Comparison of ENCODE assay signal across 18 mouse cellular contexts in genomic region chr15:17356586-17356985, GRCm38 (mm10).
A peak's percentile ranks its signal among the peaks of the same experiment; 100 is the strongest.
DNase-seq lines count a peak whose midpoint lies in the region; ATAC-seq lines count a peak whose summit lies in the region.
"Had no signal": no experiment of that assay in that cellular context is flagged by ENCODE, and none has a peak within 500 bp of the region (broad histone marks: within the 10 kb centered on the region; RNA-seq: fewer than 3 reads in every experiment).

No protein-coding gene starts in this region.

- no peaks in the 10 kb centered on the region for H3K36me3 ChIP-seq in forebrain, embryonic 15.5 days
- H3K36me3 ChIP-seq in forebrain, embryonic 10.5 days (replicated peaks) = no peaks in the 10 kb centered on the region
- no peaks in the 10 kb centered on the region for H3K36me3 ChIP-seq in hindbrain, embryonic 10.5 days
- no peaks in the 10 kb centered on the region for H3K36me3 ChIP-seq in hindbrain, embryonic 13.5 days
- no peaks in the 10 kb centered on the region for H3K36me3 ChIP-seq in midbrain, embryonic 11.5 days (ENCODE audit: control insufficient read depth, insufficient read depth, low read length)
- H3K36me3 ChIP-seq in midbrain, embryonic 14.5 days (ENCODE audit: control insufficient read depth, insufficient read depth, low read length) = no peaks in the 10 kb centered on the region
- no peaks in the 10 kb centered on the region for H3K36me3 ChIP-seq in neural tube, embryonic 11.5 days (ENCODE audit: control insufficient read depth, insufficient read depth, low read length)

- no peak overlapping the region for H3K9ac ChIP-seq in forebrain, embryonic 15.5 days (replicated peaks)
- no peak overlapping the region for H3K9ac ChIP-seq in hindbrain, embryonic 13.5 days
- no peak overlapping the region for H3K9ac ChIP-seq in midbrain, embryonic 11.5 days (ENCODE audit: low read length)
- H3K9ac ChIP-seq in midbrain, embryonic 14.5 days (replicated peaks; ENCODE audit: low read length) = no peak overlapping the region
- H3K9ac ChIP-seq in neural tube, embryonic 11.5 days (ENCODE audit: low read length) = no peak overlapping the region
- H3K9ac ChIP-seq: forebrain, postnatal 0 days had no signal

- H3K27ac ChIP-seq in forebrain, embryonic 15.5 days (replicated peaks) = peak overlapping the region; percentile 47; the same call in 1 of the 2 replicates
- no peak overlapping the region for H3K27ac ChIP-seq in forebrain, embryonic 10.5 days
- H3K27ac ChIP-seq in hindbrain, embryonic 10.5 days = peak overlapping the region; percentile 50; the same call in 1 of the 2 replicates
- no peak overlapping the region for H3K27ac ChIP-seq in hindbrain, embryonic 13.5 days
- H3K27ac ChIP-seq in midbrain, embryonic 11.5 days (ENCODE audit: low read depth, low read length) = no peak overlapping the region
- no peak overlapping the region for H3K27ac ChIP-seq in midbrain, embryonic 14.5 days (replicated peaks; ENCODE audit: low read depth, low read length)
- no peak overlapping the region for H3K27ac ChIP-seq in neural tube, embryonic 11.5 days (ENCODE audit: low read depth, low read length)
- H3K27ac ChIP-seq: heart, adult 2 months had no signal

- H3K4me2 ChIP-seq in forebrain, embryonic 15.5 days (replicated peaks) = no peak overlapping the region
- no peak overlapping the region for H3K4me2 ChIP-seq in hindbrain, embryonic 13.5 days
- H3K4me2 ChIP-seq in midbrain, embryonic 11.5 days = no peak overlapping the region
- no peak overlapping the region for H3K4me2 ChIP-seq in midbrain, embryonic 14.5 days (ENCODE audit: low read length)
- no peak overlapping the region for H3K4me2 ChIP-seq in neural tube, embryonic 11.5 days (ENCODE audit: low read depth)
- H3K4me2 ChIP-seq: heart, embryonic 11.5 days had no signal

- no peaks in the 10 kb centered on the region for H3K27me3 ChIP-seq in forebrain, embryonic 15.5 days
- H3K27me3 ChIP-seq in forebrain, embryonic 10.5 days (ENCODE audit: poor library complexity, severe bottlenecking) = no peaks in the 10 kb centered on the region
- H3K27me3 ChIP-seq in hindbrain, embryonic 10.5 days (ENCODE audit: insufficient read depth, poor library complexity, severe bottlenecking) = no peaks in the 10 kb centered on the region
- H3K27me3 ChIP-seq in hindbrain, embryonic 13.5 days = no peaks in the 10 kb centered on the region
- no peaks in the 10 kb centered on the region for H3K27me3 ChIP-seq in midbrain, embryonic 11.5 days (ENCODE audit: control insufficient read depth, insufficient read depth, low read length)
- no peaks in the 10 kb centered on the region for H3K27me3 ChIP-seq in midbrain, embryonic 14.5 days (ENCODE audit: control insufficient read depth, insufficient read depth, low read length)
- no peaks in the 10 kb centered on the region for H3K27me3 ChIP-seq in neural tube, embryonic 11.5 days (ENCODE audit: control insufficient read depth, insufficient read depth, low read length)

- no peak for ATAC-seq in forebrain, embryonic 15.5 days (replicated peaks)
- ATAC-seq in hindbrain, embryonic 13.5 days (ENCODE audit: low FRiP score) = no peak
- peak; percentile 68; the same call in 1 of the 2 replicates for ATAC-seq in midbrain, embryonic 11.5 days (ENCODE audit: low FRiP score)
- ATAC-seq in midbrain, embryonic 14.5 days (ENCODE audit: low FRiP score, low TSS enrichment) = no peak
- peak; percentile 60; the same call in 1 of the 2 replicates for ATAC-seq in neural tube, embryonic 11.5 days (ENCODE audit: insufficient read depth, low FRiP score, low TSS enrichment)
- ATAC-seq: activated CD4-positive, CD25-positive, alpha-beta regulatory T cell, adult 4 months; forebrain, postnatal 0 days; intestine, postnatal 0 days had no signal

- no peak for DNase-seq in forebrain, embryonic 10.5 days (ENCODE audit: extremely low spot score, low spot score)
- DNase-seq in hindbrain, embryonic 10.5 days (ENCODE audit: low spot score) = no peak
- no peak for DNase-seq in midbrain, embryonic 11.5 days (ENCODE audit: low spot score, missing footprints)
- no peak for DNase-seq in midbrain, embryonic 14.5 days
- no peak for DNase-seq in neural tube, embryonic 11.5 days (ENCODE audit: low spot score)
- no peak for DNase-seq in neural tube, embryonic 10.5 days (ENCODE audit: extremely low spot score, low spot score)
- DNase-seq: adrenal gland, adult 8-10 months; adrenal gland, postnatal 25 days; cerebellum, adult 18-20 months; cerebellum, adult 9-10 months; gastrocnemius, postnatal 25 days; heart, adult 2 months had no signal

- H3K4me1 ChIP-seq in forebrain, embryonic 15.5 days = peaks cover 9% of the 10 kb centered on the region; the same call in 1 of the 2 replicates
- H3K4me1 ChIP-seq in forebrain, embryonic 10.5 days = 0 out of 2 replicates have a peak, but pooled peaks cover 4% of the 10 kb centered on the region
- 0 out of 2 replicates have a peak, but pooled peaks cover 4% of the 10 kb centered on the region for H3K4me1 ChIP-seq in hindbrain, embryonic 10.5 days (replicated peaks)
- no peaks in the 10 kb centered on the region for H3K4me1 ChIP-seq in hindbrain, embryonic 13.5 days (replicated peaks)
- H3K4me1 ChIP-seq in midbrain, embryonic 11.5 days (ENCODE audit: control insufficient read depth, insufficient read depth, low read length) = no peaks in the 10 kb centered on the region
- no peaks in the 10 kb centered on the region for H3K4me1 ChIP-seq in midbrain, embryonic 14.5 days (ENCODE audit: control insufficient read depth, insufficient read depth, low read length)
- H3K4me1 ChIP-seq in neural tube, embryonic 11.5 days (ENCODE audit: control insufficient read depth, insufficient read depth, low read length) = no peaks in the 10 kb centered on the region

- no peaks in the 10 kb centered on the region for H3K9me3 ChIP-seq in forebrain, embryonic 15.5 days
- peaks cover 3% of the 10 kb centered on the region; the same call in 1 of the 2 replicates for H3K9me3 ChIP-seq in forebrain, embryonic 10.5 days
- H3K9me3 ChIP-seq in hindbrain, embryonic 10.5 days = no peaks in the 10 kb centered on the region
- no peaks in the 10 kb centered on the region for H3K9me3 ChIP-seq in hindbrain, embryonic 13.5 days
- no peaks in the 10 kb centered on the region for H3K9me3 ChIP-seq in midbrain, embryonic 11.5 days (ENCODE audit: control insufficient read depth, low read length)
- H3K9me3 ChIP-seq in midbrain, embryonic 14.5 days (ENCODE audit: control insufficient read depth, low read length) = no peaks in the 10 kb centered on the region
- no peaks in the 10 kb centered on the region for H3K9me3 ChIP-seq in neural tube, embryonic 11.5 days (ENCODE audit: control insufficient read depth, low read length)

- no peak overlapping the region for H3K4me3 ChIP-seq in forebrain, embryonic 15.5 days
- H3K4me3 ChIP-seq in forebrain, embryonic 10.5 days = no peak overlapping the region
- no peak overlapping the region for H3K4me3 ChIP-seq in hindbrain, embryonic 10.5 days
- H3K4me3 ChIP-seq in hindbrain, embryonic 13.5 days = no peak overlapping the region
- no peak overlapping the region for H3K4me3 ChIP-seq in midbrain, embryonic 11.5 days (ENCODE audit: low read depth, low read length)
- H3K4me3 ChIP-seq in midbrain, embryonic 14.5 days (replicated peaks; ENCODE audit: low read depth, low read length) = no peak overlapping the region
- H3K4me3 ChIP-seq in neural tube, embryonic 11.5 days (ENCODE audit: low read depth, low read length) = no peak overlapping the region
- H3K4me3 ChIP-seq: heart, adult 2 months had no signal

Comparison
In these comparisons a context has a peak if more than half of its experiments do, and no peak if none do; other contexts are left out.
1. ATAC-seq: peak in midbrain, embryonic 11.5 days (single experiment) and neural tube, embryonic 11.5 days (single experiment); none in forebrain, embryonic 15.5 days (single experiment), hindbrain, embryonic 13.5 days (single experiment) and midbrain, embryonic 14.5 days (single experiment).
2. H3K27ac ChIP-seq: peak in forebrain, embryonic 15.5 days (single experiment) and hindbrain, embryonic 10.5 days (single experiment); none in forebrain, embryonic 10.5 days (single experiment), hindbrain, embryonic 13.5 days (single experiment), midbrain, embryonic 11.5 days (single experiment), midbrain, embryonic 14.5 days (single experiment) and neural tube, embryonic 11.5 days (single experiment).